Mouse (Mus musculus) ES-E14 (cell line): ENCODE results near the gene Olfr479. TPM values are rescaled to one million over a fixed set of nuclear protein-coding genes. Genes with fewer than 3 reads are reported as not detected.

Source experiments
- DNase-seq: peaks from one replicate; pipeline ENCODE4 v3.0.0-alpha.2; 2013; ENCODE audit warnings: low read depth, low spot score
- H3K27ac ChIP-seq: 2 replicates; pipeline ENCODE4 v1.5.1; 2012; ENCODE audit warnings: low read depth, mild to moderate bottlenecking, low read length, moderate library complexity, mixed read lengths; ENCODE audit not compliant: poor library complexity, insufficient read depth, severe bottlenecking
- H3K36me3 ChIP-seq: 2 replicates; pipeline ENCODE4 v1.6.1; 2012; ENCODE audit warnings: mild to moderate bottlenecking, low read length, moderate library complexity, mixed read lengths; ENCODE audit not compliant: control insufficient read depth, poor library complexity, insufficient read depth, severe bottlenecking
- H3K4me1 ChIP-seq, 2 experiments: fragments of 150-350 bp in 1 of 2; sonication (generic) in 1 of 2; 2 replicates each; pipeline ENCODE4 v1.6.1; 2012; ENCODE audit warnings: low read length in 2 of 2, mild to moderate bottlenecking in 1 of 2, mixed read lengths in 1 of 2; ENCODE audit not compliant: control insufficient read depth in 2 of 2, insufficient read depth in 2 of 2, poor library complexity in 1 of 2
- H3K4me3 ChIP-seq, 2 experiments: fragments of 150-350 bp in 1 of 2; sonication (generic) in 1 of 2; 2 replicates each; pipeline ENCODE4 v1.5.1; 2012; ENCODE audit warnings: low read length in 2 of 2, low read depth in 1 of 2, mild to moderate bottlenecking in 1 of 2, mixed read lengths in 1 of 2; ENCODE audit not compliant: insufficient read depth in 1 of 2, poor library complexity in 1 of 2, severe bottlenecking in 1 of 2
- H3K9ac ChIP-seq: 2 replicates; pipeline ENCODE4 v1.6.1; 2012; ENCODE audit warnings: low read depth, mild to moderate bottlenecking, low read length, mixed read lengths; ENCODE audit not compliant: poor library complexity, insufficient read depth, severe bottlenecking
- H3K9me3 ChIP-seq: fragments of 150-350 bp; sonication (generic); 2 replicates; pipeline ENCODE4 v1.6.1; 2012; ENCODE audit warnings: low read depth, mild to moderate bottlenecking, low read length; ENCODE audit not compliant: control insufficient read depth, insufficient read depth
- CHD2 ChIP-seq: IDR thresholded peaks from 2 replicates; pipeline ENCODE4 v1.6.1; 2014; ENCODE audit warnings: mild to moderate bottlenecking, low read depth, low read length, inconsistent platforms
- HCFC1 ChIP-seq: IDR thresholded peaks from 2 replicates; pipeline ENCODE4 v1.6.1; 2012; ENCODE audit warnings: low read length, inconsistent platforms, borderline replicate concordance; ENCODE audit not compliant: insufficient read depth
- MAFK ChIP-seq: IDR thresholded peaks from 2 replicates; pipeline ENCODE4 v1.6.1; 2014; ENCODE audit warnings: mild to moderate bottlenecking, low read depth, low read length, inconsistent platforms; ENCODE audit not compliant: insufficient read depth
- ZC3H11A ChIP-seq: IDR thresholded peaks from 2 replicates; pipeline ENCODE4 v1.6.1; 2012; ENCODE audit warnings: low read depth, mild to moderate bottlenecking, inconsistent platforms, low read length, borderline replicate concordance
- ZNF384 ChIP-seq: IDR thresholded peaks from 2 replicates; pipeline ENCODE4 v1.6.1; 2012; ENCODE audit warnings: low read depth, low read length, inconsistent platforms
- in situ Hi-C, 2 experiments: fragments of 600-800 bp; cut with MboI; formaldehyde crosslinking; loops; one replicate each; pipeline ENCODE4 v1.15.1; 2025; ENCODE audit warnings: low sequenced_read_pairs in 2 of 2, inconsistent platforms in 1 of 2; ENCODE audit not compliant: unreplicated experiment in 2 of 2
- total RNA-seq: library from RNA; depleted of rRNA; stranded (reverse); fragments of 300-350 nt; gene quantifications from 2 replicates; pipeline ENCODE4 v1.2.3, GENCODE M21; 2012; rRNA removed

The Olfr479 gene
- total RNA-seq, 1 experiment, result not detected

- DNase-seq, result no peak
- H3K36me3 ChIP-seq, result no peaks in the 10 kb centered on the region
- no peak within 1 kb of the TSS for H3K9ac ChIP-seq
- no peaks in the 10 kb centered on the region for H3K9me3 ChIP-seq
- H3K27ac ChIP-seq, result no peak within 1 kb of the TSS
- no peaks in the 10 kb centered on the region for H3K4me1 ChIP-seq
- H3K4me3 ChIP-seq, result no peak within 1 kb of the TSS
- in situ Hi-C loops, result no loop called here
- no peak for TF ChIP-seq HCFC1
- no peak for TF ChIP-seq CHD2
- TF ChIP-seq MAFK, result no peak
- no peak for TF ChIP-seq ZC3H11A
- no peak for TF ChIP-seq ZNF384
These were observed 47.0 kb downstream of the Olfr479 start, which contains the start of gene Olfr482 for GRCm38 (mm10) chr7:108097486-108097885. Gene Olfr482, minus strand, starts transcription at chr7:108097586.

GRCm38 (mm10) chr7:108100549-108100948 lies 50.1 kb downstream of the Olfr479 start, which contains the start of gene Olfr483:
Gene Olfr483, plus strand, starts transcription at chr7:108100849.
- H3K27ac ChIP-seq, result no peak within 1 kb of the TSS
- DNase-seq, result no peak
- no peaks in the 10 kb centered on the region for H3K4me1 ChIP-seq
- no peaks in the 10 kb centered on the region for H3K36me3 ChIP-seq
- no peak within 1 kb of the TSS for H3K9ac ChIP-seq
- no peaks in the 10 kb centered on the region for H3K9me3 ChIP-seq
- H3K4me3 ChIP-seq, result no peak within 1 kb of the TSS
- TF ChIP-seq HCFC1 (no peak), CHD2 (no peak), ZC3H11A (no peak), ZNF384 (no peak), MAFK (no peak)
- in situ Hi-C loops, result no loop called here

Other genes with a start within 250 kb of the Olfr479 start
- gene Ovch2, start 249.5 kb upstream of the Olfr479 start, total RNA-seq, result not detected in 2 replicates
- not detected in 2 replicates for gene Olfr467, start 238.4 kb upstream of the Olfr479 start, total RNA-seq
- gene Olfr469, start 225.2 kb upstream of the Olfr479 start, total RNA-seq, result not detected in 2 replicates
- gene Olfr470, start 203.2 kb upstream of the Olfr479 start, total RNA-seq, result not detected in 2 replicates
- not detected in 2 replicates for gene Olfr472, start 152.8 kb upstream of the Olfr479 start, total RNA-seq
- gene Olfr473, start 120.2 kb upstream of the Olfr479 start, total RNA-seq, result not detected in 2 replicates
- not detected in 2 replicates for gene Olfr474, start 96.0 kb upstream of the Olfr479 start, total RNA-seq
- not detected in 2 replicates for gene Olfr476, start 85.9 kb upstream of the Olfr479 start, total RNA-seq
- not detected in 2 replicates for gene Olfr477, start 64.0 kb upstream of the Olfr479 start, total RNA-seq
- gene Olfr478, start 16.7 kb upstream of the Olfr479 start, total RNA-seq, result not detected in 2 replicates
- gene Olfr480, start 16.7 kb downstream of the Olfr479 start, total RNA-seq, result not detected in 2 replicates
- gene Olfr481, start 29.2 kb downstream of the Olfr479 start, total RNA-seq, result not detected in 2 replicates
- not detected in 2 replicates for gene Olfr482, start 46.9 kb downstream of the Olfr479 start, total RNA-seq
- not detected in 2 replicates for gene Olfr483, start 50.2 kb downstream of the Olfr479 start, total RNA-seq
- not detected in 2 replicates for gene Olfr484, start 76.8 kb downstream of the Olfr479 start, total RNA-seq
- gene Olfr485, start 109.2 kb downstream of the Olfr479 start, total RNA-seq, result not detected in 2 replicates
- gene Olfr486, start 122.0 kb downstream of the Olfr479 start, total RNA-seq, result not detected in 2 replicates
- not detected in 2 replicates for gene Olfr487, start 163.9 kb downstream of the Olfr479 start, total RNA-seq
- not detected in 2 replicates for gene Olfr488, start 207.7 kb downstream of the Olfr479 start, total RNA-seq
- gene Olfr490, start 238.2 kb downstream of the Olfr479 start, total RNA-seq, result not detected in 2 replicates